Mouse (Mus musculus) embryonic fibroblast, embryonic 13.5 days (primary cell): ENCODE data around the gene Ube2k.

Experiments
- CTCF ChIP-seq: IDR thresholded peaks from 2 replicates; pipeline ENCODE4 v1.5.1; 2011; ENCODE audit warnings: mild to moderate bottlenecking, control low read depth, low read length, moderate library complexity, borderline replicate concordance; ENCODE audit not compliant: insufficient read depth
- POLR2A ChIP-seq: IDR thresholded peaks from 2 replicates; pipeline ENCODE4 v1.6.1; 2011; ENCODE audit warnings: low read depth, mild to moderate bottlenecking, control low read depth, low read length, moderate library complexity

DNA sequence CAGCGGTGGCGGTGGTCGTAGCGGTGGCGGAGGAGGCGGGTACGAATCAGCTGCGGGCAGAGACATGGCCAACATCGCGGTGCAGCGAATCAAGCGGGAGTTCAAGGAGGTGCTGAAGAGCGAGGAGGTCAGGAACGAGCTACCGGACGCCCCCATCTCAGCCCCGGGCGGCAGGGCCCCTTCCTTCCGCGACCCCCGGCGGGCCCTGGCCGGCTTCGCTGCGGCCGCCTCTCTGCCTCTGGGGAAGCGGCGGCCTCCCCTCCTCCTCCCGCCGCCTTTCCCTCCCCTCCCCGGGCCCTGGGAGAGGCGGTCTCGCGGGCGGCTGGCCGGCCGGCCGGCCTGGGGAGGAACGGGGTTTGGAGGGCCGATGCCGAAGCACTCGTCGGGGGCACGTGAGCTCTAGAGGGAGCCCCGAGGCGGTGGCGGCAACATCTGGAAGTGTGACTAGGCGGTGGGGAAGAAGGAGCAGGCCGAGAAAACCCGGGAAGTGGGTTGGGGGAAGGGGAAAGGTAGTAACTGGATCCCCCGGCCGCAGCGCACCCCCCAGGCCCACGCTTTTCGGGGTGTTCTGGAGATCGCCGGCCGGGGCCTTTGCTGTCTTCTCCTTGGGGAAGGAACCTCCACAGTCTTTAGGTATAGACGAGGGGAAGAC lies 513 bp downstream of the Ube2k start:
- TF ChIP-seq POLR2A = no peak
- no peak for TF ChIP-seq CTCF
